9 mouse cellular contexts compared by ENCODE assay signal in genomic region chr5:135726641-135727346, GRCm38 (mm10). TPM values are rescaled to one million over a fixed set of nuclear protein-coding genes. Genes with fewer than 3 reads are reported as not detected.
DNase-seq lines count a peak whose midpoint lies in the region; ATAC-seq and TF ChIP-seq lines count a peak whose summit lies in the region.
"Had no signal": no experiment of that assay in that cellular context is flagged by ENCODE, and none has a peak within 500 bp of the region (broad histone marks: within the 10 kb centered on the region; RNA-seq: fewer than 3 reads in every experiment).

No protein-coding gene starts in this region.

- 79% methylated on average over 2 of the region's 2 CpGs for WGBS in neural tube, embryonic 11.5 days
- WGBS in heart, embryonic 12.5 days = 60% methylated on average over 2 of the region's 2 CpGs
- 79% methylated on average over 2 of the region's 2 CpGs for WGBS in limb, embryonic 10.5 days
- 63% methylated on average over 2 of the region's 2 CpGs for WGBS in lung, adult 2 months

- H3K4me2 ChIP-seq in neural tube, embryonic 11.5 days (ENCODE audit: low read depth) = peak overlapping the region; percentile 50; the same call in 1 of the 2 replicates
- no peak overlapping the region for H3K4me2 ChIP-seq in heart, embryonic 12.5 days
- H3K4me2 ChIP-seq: liver, embryonic 15.5 days had no signal

- ATAC-seq in neural tube, embryonic 11.5 days (ENCODE audit: insufficient read depth, low FRiP score, low TSS enrichment) = no peak
- no peak for ATAC-seq in heart, embryonic 12.5 days (ENCODE audit: insufficient number of reproducible peaks, low FRiP score)
- no peak for ATAC-seq in cerebellum, adult (ENCODE audit: insufficient number of reproducible peaks, low FRiP score, low TSS enrichment)

- H3K4me3 ChIP-seq in neural tube, embryonic 11.5 days (ENCODE audit: low read depth, low read length) = no peak overlapping the region
- H3K4me3 ChIP-seq in heart, embryonic 12.5 days = no peak overlapping the region
- H3K4me3 ChIP-seq in limb, embryonic 10.5 days = peak overlapping the region; percentile 55
- H3K4me3 ChIP-seq in lung, adult 2 months (replicated peaks; ENCODE audit: extremely low read depth, low read depth, low read length) = no peak overlapping the region
- H3K4me3 ChIP-seq: liver, embryonic 15.5 days had no signal

- no peak for TF ChIP-seq POLR2A in lung, adult 2 months (IDR thresholded peaks at IDR 0.05; ENCODE audit: borderline replicate concordance, extremely low read depth, low read depth, low read length)

- TF ChIP-seq CTCF in lung, adult 2 months (IDR thresholded peaks at IDR 0.05; ENCODE audit: insufficient read depth, low read length) = no peak

- H3K27ac ChIP-seq in neural tube, embryonic 11.5 days (ENCODE audit: low read depth, low read length) = no peak overlapping the region
- peak overlapping the region; percentile 58 for H3K27ac ChIP-seq in heart, embryonic 12.5 days (ENCODE audit: poor library complexity, severe bottlenecking)
- H3K27ac ChIP-seq in limb, embryonic 10.5 days = peak overlapping the region; percentile 94
- H3K27ac ChIP-seq: liver, embryonic 15.5 days had no signal

- no peaks in the 10 kb centered on the region for H3K9me3 ChIP-seq in neural tube, embryonic 11.5 days (ENCODE audit: control insufficient read depth, low read length)
- no peaks in the 10 kb centered on the region for H3K9me3 ChIP-seq in heart, embryonic 12.5 days (replicated peaks)
- no peaks in the 10 kb centered on the region for H3K9me3 ChIP-seq in limb, embryonic 10.5 days (replicated peaks)
- H3K9me3 ChIP-seq: liver, embryonic 15.5 days had no signal

- peak overlapping the region; percentile 5; the same call in 1 of the 2 replicates for H3K9ac ChIP-seq in neural tube, embryonic 11.5 days (ENCODE audit: low read length)
- H3K9ac ChIP-seq in heart, embryonic 12.5 days = peak overlapping the region; percentile 46
- H3K9ac ChIP-seq: liver, embryonic 15.5 days had no signal

- peaks cover 30% of the 10 kb centered on the region for H3K4me1 ChIP-seq in neural tube, embryonic 11.5 days (ENCODE audit: control insufficient read depth, insufficient read depth, low read length)
- H3K4me1 ChIP-seq in heart, embryonic 12.5 days (replicated peaks) = peaks cover 59% of the 10 kb centered on the region
- H3K4me1 ChIP-seq in limb, embryonic 10.5 days = peaks cover 64% of the 10 kb centered on the region
- peaks cover 31% of the 10 kb centered on the region for H3K4me1 ChIP-seq in lung, adult 2 months (ENCODE audit: control insufficient read depth, insufficient read depth, low read length)

- no peak for DNase-seq in neural tube, embryonic 11.5 days (ENCODE audit: low spot score)
- DNase-seq in neural tube, embryonic 10.5 days (ENCODE audit: extremely low spot score, low spot score) = no peak
- no peak for DNase-seq in limb, embryonic 10.5 days (ENCODE audit: low spot score)
- DNase-seq in lung, adult 2 months = no peak
- DNase-seq in cerebellum, postnatal 14 days = no peak
- no peak for DNase-seq in embryo, embryonic 10.5 days (ENCODE audit: low spot score)

- no peaks in the 10 kb centered on the region for H3K27me3 ChIP-seq in neural tube, embryonic 11.5 days (ENCODE audit: control insufficient read depth, insufficient read depth, low read length)
- no peaks in the 10 kb centered on the region for H3K27me3 ChIP-seq in heart, embryonic 12.5 days (replicated peaks)
- H3K27me3 ChIP-seq in limb, embryonic 10.5 days (ENCODE audit: low read depth, poor library complexity, severe bottlenecking) = no peaks in the 10 kb centered on the region
- H3K27me3 ChIP-seq: liver, embryonic 15.5 days had no signal

- peaks cover 21% of the 10 kb centered on the region for H3K36me3 ChIP-seq in neural tube, embryonic 11.5 days (ENCODE audit: control insufficient read depth, insufficient read depth, low read length)
- H3K36me3 ChIP-seq in heart, embryonic 12.5 days = peaks cover 28% of the 10 kb centered on the region
- peaks cover 55% of the 10 kb centered on the region for H3K36me3 ChIP-seq in limb, embryonic 10.5 days

RNA-seq across cellular contexts. Expression of gene Tmem120a, which starts 17.5 kb away (rescaled TPM):
- 59.4 and 63.0 TPM in 2 replicates for polyA plus RNA-seq in neural tube, embryonic 11.5 days (2014; fragmentation: Nextera tagmentation; extraction: Ambion mirVana)
- 34.5 and 35.8 TPM in 2 replicates for polyA plus RNA-seq in heart, embryonic 12.5 days (2016; fragmentation: Nextera tagmentation; extraction: Ambion mirVana)
- 54.1 and 62.5 TPM in 2 replicates for polyA plus RNA-seq in limb, embryonic 10.5 days (2016; fragmentation: Nextera tagmentation; extraction: Ambion mirVana)
- 24.6 and 31.0 TPM in 2 replicates for polyA plus RNA-seq in lung, adult 2 months (2012; rRNA removed)

RNA-seq across cellular contexts. Expression of gene Styxl1, which starts 51.4 kb away (rescaled TPM):
- polyA plus RNA-seq in neural tube, embryonic 11.5 days (2014; fragmentation: Nextera tagmentation; extraction: Ambion mirVana) = 0.24 TPM in 1 of 2 replicates, not detected in the other
- polyA plus RNA-seq in heart, embryonic 12.5 days (2016; fragmentation: Nextera tagmentation; extraction: Ambion mirVana) = not detected in 2 replicates
- polyA plus RNA-seq in limb, embryonic 10.5 days (2016; fragmentation: Nextera tagmentation; extraction: Ambion mirVana) = not detected in 2 replicates
- polyA plus RNA-seq in lung, adult 2 months (2012; rRNA removed) = 1.1 and 1.4 TPM in 2 replicates
- polyA plus RNA-seq: liver, embryonic 15.5 days had no signal

RNA-seq across cellular contexts. Expression of gene Mdh2, which starts 51.5 kb away (rescaled TPM):
- 602 and 630 TPM in 2 replicates for polyA plus RNA-seq in neural tube, embryonic 11.5 days (2014; fragmentation: Nextera tagmentation; extraction: Ambion mirVana)
- polyA plus RNA-seq in heart, embryonic 12.5 days (2016; fragmentation: Nextera tagmentation; extraction: Ambion mirVana) = 950 TPM in 2 replicates
- polyA plus RNA-seq in limb, embryonic 10.5 days (2016; fragmentation: Nextera tagmentation; extraction: Ambion mirVana) = 600 and 631 TPM in 2 replicates
- 257 and 344 TPM in 2 replicates for polyA plus RNA-seq in lung, adult 2 months (2012; rRNA removed)

RNA-seq across cellular contexts. Expression of gene Por, which starts 57.0 kb away (rescaled TPM):
- 87.3 and 93.9 TPM in 2 replicates for polyA plus RNA-seq in neural tube, embryonic 11.5 days (2014; fragmentation: Nextera tagmentation; extraction: Ambion mirVana)
- 50.6 and 54.0 TPM in 2 replicates for polyA plus RNA-seq in heart, embryonic 12.5 days (2016; fragmentation: Nextera tagmentation; extraction: Ambion mirVana)
- 166 and 179 TPM in 2 replicates for polyA plus RNA-seq in limb, embryonic 10.5 days (2016; fragmentation: Nextera tagmentation; extraction: Ambion mirVana)
- 487 and 521 TPM in 2 replicates for polyA plus RNA-seq in lung, adult 2 months (2012; rRNA removed)
